Mouse (Mus musculus): ENCODE data around the gene Abhd6.

DNA sequence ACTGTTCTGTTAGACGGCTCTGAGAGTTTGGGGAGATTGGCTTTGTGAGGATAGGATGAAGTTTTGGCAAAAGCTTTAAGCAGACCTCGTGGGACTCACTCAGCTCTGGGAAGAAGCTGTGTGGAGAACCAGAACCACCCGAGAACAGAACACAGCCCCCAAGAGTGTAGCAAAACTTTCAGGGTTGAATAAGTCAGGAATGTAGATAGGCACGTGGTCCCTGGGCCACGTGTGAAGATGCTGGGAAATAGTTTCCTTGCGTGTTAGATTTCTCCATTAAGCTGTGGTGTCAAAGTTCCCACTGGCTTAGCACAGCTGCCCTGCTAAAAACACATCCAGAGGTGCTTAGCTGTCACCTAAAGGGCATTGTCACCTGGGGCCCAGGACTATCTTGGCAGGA is 10.5 kb upstream of the Abhd6 start:
- TF ChIP-seq TAL1 (conservative IDR thresholded peaks at IDR 0.05; ENCODE audit: low read depth, low read length) = no peak
- no peak for TF ChIP-seq CTCF (IDR thresholded peaks at IDR 0.05; ENCODE audit: low read depth, low read length)
- TF ChIP-seq GATA1 (IDR thresholded peaks at IDR 0.05; ENCODE audit: borderline replicate concordance, low read length) = no peak
- no peak for TF ChIP-seq POLR2AphosphoS5 (IDR thresholded peaks at IDR 0.05; ENCODE audit: insufficient replicate concordance, low read depth, low read length)
- no peak for TF ChIP-seq GATA2 (IDR thresholded peaks at IDR 0.05; ENCODE audit: borderline replicate concordance, low read depth, low read length)
